Mouse (Mus musculus) R1 (cell line): Measurements from ENCODE around the gene Mks1.

Experiments
- DNase-seq: peaks from one replicate; pipeline ENCODE4 v3.0.0-alpha.2; 2018; ENCODE audit warnings: low read depth, low spot score

Mks1 gene

GRCm38 (mm10) chr11:87875436-87875835 lies 22.4 kb downstream of the Mks1 start, which contains the start of gene Epx:
Gene Epx (minus strand): TSS chr11:87875536.
- no peak for DNase-seq

GRCm38 (mm10) chr11:87879826-87880225 lies 26.8 kb downstream of the Mks1 start:
- DNase-seq, result no peak

GRCm38 (mm10) chr11:87881714-87882113 lies 28.7 kb downstream of the Mks1 start:
- DNase-seq, result no peak

- DNase-seq, result peak; percentile 69
Observed at GRCm38 (mm10) chr11:87883493-87883892, 30.5 kb downstream of the Mks1 start.

GRCm38 (mm10) chr11:87884856-87885255 lies 31.8 kb downstream of the Mks1 start:
- no peak for DNase-seq

- DNase-seq, result no peak
Observed at GRCm38 (mm10) chr11:87892168-87892567, 39.2 kb downstream of the Mks1 start, which contains the start of gene Olfr462. Gene Olfr462 (minus strand): TSS chr11:87892268.

- DNase-seq, result no peak
Observed at GRCm38 (mm10) chr11:87897287-87897686, 44.3 kb downstream of the Mks1 start, which contains the start of gene Olfr463. Gene Olfr463 (minus strand): TSS chr11:87897387.

GRCm38 (mm10) chr11:87904331-87904730 lies 51.3 kb downstream of the Mks1 start:
- no peak for DNase-seq
